Mouse (Mus musculus): ENCODE results near the gene Ttll7.

DNA sequence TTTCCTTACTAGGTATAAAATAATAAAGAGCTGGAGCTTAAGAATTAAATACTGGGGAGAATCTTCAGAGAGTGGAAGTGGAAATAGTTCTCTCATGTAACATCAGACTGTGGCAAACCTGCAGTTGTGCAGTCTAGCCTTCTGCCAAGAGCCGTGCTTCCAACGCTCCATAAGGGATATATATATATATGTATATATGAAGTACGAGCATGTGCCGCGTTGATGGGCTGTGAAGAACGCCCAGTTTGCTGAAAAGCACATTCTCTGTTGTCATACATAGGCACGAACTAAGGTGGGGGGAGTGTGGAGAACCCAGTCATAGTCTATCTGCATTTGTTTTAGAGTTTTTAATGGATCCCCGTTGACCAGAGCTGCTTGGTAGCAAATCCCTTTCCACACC is 104.6 kb downstream of the Ttll7 start:
- no peak for TF ChIP-seq TAL1 (IDR thresholded peaks at IDR 0.05; ENCODE audit: low read length)
- no peak for TF ChIP-seq GATA1 (IDR thresholded peaks at IDR 0.05; ENCODE audit: low read length)

Measured in erythroblast, embryonic 14.5 days (primary cell).